Mouse (Mus musculus) 3134 (cell line): ENCODE results near the gene Gm4181.
"Not testable (repeated sequence)": the region's sequence is repeated elsewhere in the genome, so short reads cannot be mapped to it uniquely, and the experiment has no call there.

ENCODE experiments used
- DNase-seq: peaks from one replicate; pipeline ENCODE4 v3.0.0-alpha.2; 2011; ENCODE audit warnings: low spot score; ENCODE audit not compliant: insufficient read length; ENCODE audit errors: extremely low read depth

Gm4181 gene

DNA sequence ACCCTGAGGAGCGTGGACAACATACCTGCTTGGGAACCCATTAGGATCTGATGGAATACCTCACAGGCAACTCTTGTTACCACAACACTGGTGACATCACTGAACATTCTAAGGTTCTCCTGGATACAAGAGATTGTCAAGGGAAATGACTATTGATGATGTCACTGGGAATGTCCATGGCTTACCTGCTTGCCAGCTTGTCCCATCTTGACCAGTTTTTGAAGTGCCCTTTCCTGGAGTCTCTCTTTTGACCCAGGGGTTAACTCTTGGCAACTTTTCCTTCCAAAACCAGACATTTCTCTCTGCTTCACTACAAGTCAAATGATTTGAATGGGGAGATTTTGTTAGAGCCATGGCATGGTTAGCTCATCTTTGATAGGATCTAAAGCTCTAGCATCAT lies at the start of gene Gm4181:
Gene Gm4181 (minus strand): TSS at position 101 of the 400 bp plus-strand sequence.
- DNase-seq, result not testable (repeated sequence)

DNA sequence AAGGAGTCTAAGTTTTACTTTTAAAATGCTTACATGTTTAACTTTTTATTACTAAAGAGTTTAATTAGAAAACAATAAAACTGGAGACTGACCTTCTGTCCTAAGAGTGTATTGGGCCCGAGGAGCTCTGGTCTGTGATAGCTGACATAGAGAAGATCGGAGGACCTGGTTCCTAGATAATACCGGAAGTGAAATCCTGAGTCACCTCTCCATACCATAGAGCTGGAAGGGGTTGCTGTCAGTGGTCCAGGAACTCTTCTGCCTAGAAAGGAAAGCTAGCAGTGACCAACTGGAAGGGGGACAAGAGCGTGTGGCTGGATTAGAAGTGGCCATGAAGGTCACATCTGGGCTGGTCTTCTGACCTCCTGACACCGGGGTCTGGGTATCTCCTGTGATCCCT lies 41.8 kb upstream of the Gm4181 start:
- peak; percentile 2 for DNase-seq

DNA sequence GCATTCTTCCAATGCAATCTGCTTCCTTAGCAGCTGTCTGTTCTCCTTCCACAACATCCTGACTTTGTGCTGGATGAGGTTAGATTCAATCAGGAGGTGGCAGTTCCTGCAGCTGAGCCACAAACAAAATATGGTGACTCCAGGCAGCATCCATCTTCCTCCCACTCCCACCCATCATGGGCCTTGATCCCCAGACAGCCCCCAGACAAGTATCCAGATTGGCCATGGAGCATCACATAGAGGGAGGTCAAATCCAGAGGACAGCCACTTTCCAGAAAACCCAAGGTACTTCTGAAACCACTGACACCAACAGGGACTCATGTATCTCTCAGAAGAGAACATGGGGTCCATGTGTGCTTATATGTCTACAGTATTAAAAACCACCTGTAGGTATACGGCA lies 3.0 kb downstream of the Gm4181 start:
- not testable (repeated sequence) for DNase-seq

DNA sequence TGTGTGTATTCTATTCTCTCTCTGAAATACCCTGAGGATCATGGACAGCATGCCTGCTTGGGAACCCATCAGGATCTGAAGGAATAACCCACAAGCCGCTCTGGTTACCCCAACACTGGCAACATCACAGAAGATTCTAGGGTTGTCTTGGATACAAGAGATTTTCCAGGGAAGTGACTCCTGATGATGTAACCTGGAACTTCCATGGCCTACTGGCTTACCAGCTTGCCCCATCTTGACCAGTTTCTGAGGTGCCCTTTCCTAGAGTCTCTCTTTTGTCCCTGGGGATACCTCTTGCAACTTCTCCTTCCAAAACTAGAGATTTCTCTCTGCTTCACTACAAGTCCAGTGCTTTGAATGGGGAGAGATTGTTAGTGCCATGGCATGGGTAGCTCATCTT lies 24.3 kb downstream of the Gm4181 start, which contains the start of gene Gm17078:
Gene Gm17078 (minus strand): TSS at position 101 of the 400 bp plus-strand sequence.
- DNase-seq, result no peak

DNA sequence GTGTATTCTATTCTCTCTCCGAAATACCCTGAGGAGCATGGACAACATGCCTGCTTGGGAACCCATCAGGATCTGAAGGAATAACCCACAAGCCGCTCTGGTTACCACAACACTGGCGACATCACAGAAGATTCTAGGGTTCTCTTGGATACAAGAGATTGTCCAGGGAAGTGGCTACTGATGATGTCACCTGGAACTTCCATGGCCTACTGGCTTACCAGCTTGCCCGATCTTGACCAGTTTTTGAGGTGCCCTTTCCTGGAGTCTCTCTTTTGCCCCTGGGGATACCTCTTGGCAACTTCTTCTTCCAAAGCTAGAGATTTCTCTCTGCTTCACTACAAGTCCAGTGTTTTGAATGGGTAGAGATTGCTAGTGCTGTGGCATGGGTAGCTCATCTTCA lies 43.4 kb downstream of the Gm4181 start, which contains the start of gene Gm17174:
Gene Gm17174 (minus strand): TSS at position 101 of the 400 bp plus-strand sequence.
- not testable (repeated sequence) for DNase-seq
